Mouse (Mus musculus): ENCODE measurements around the gene Faah. TPM values are rescaled to one million over a fixed set of nuclear protein-coding genes. Genes with fewer than 3 reads are reported as not detected.

Faah gene
- total and polyA plus RNA-seq, 3 experiments = 0.46 to 1.7 (median 1.4) TPM

GRCm38 (mm10) chr4:115938276-115939160 is 79.2 kb downstream of the Faah start:
- H3K4me1 ChIP-seq (ENCODE audit: insufficient read depth, low read depth, low read length) = no peaks in the 10 kb centered on the region
- no peak for DNase-seq (ENCODE audit: low spot score)
- no peaks in the 10 kb centered on the region for H3K36me3 ChIP-seq (replicated peaks)
- ATAC-seq (ENCODE audit: extremely low read depth, insufficient number of reproducible peaks, low FRiP score, poor library complexity, severe bottlenecking) = no peak
- H3K4me3 ChIP-seq (ENCODE audit: low read depth, low read length) = no peak overlapping the region
- peaks cover 8% of the 10 kb centered on the region; the same call in 1 of the 2 replicates for H3K27me3 ChIP-seq (ENCODE audit: insufficient read depth, low read length)
- no peak for TF ChIP-seq POLR2AphosphoS5 (IDR thresholded peaks at IDR 0.05; ENCODE audit: insufficient replicate concordance, low read depth, low read length)
- TF ChIP-seq GATA2 (IDR thresholded peaks at IDR 0.05; ENCODE audit: borderline replicate concordance, low read depth, low read length) = no peak
- no peaks in the 10 kb centered on the region for H3K9me3 ChIP-seq (replicated peaks)

- H3K9me3 ChIP-seq (replicated peaks) = no peaks in the 10 kb centered on the region
- H3K36me3 ChIP-seq (replicated peaks) = no peaks in the 10 kb centered on the region
- peaks cover 5% of the 10 kb centered on the region; the same call in 1 of the 2 replicates for H3K27me3 ChIP-seq (ENCODE audit: insufficient read depth, low read length)
- DNase-seq (ENCODE audit: low spot score) = no peak
- TF ChIP-seq GATA2 (IDR thresholded peaks at IDR 0.05; ENCODE audit: borderline replicate concordance, low read depth, low read length) (no peak), GATA1 (IDR thresholded peaks at IDR 0.05; ENCODE audit: borderline replicate concordance, low read length) (no peak), CTCF (IDR thresholded peaks at IDR 0.05; ENCODE audit: low read depth, low read length) (no peak), TAL1 (conservative IDR thresholded peaks at IDR 0.05; ENCODE audit: low read depth, low read length) (no peak), POLR2AphosphoS5 (IDR thresholded peaks at IDR 0.05; ENCODE audit: insufficient replicate concordance, low read depth, low read length) (no peak)
- no peak for ATAC-seq (ENCODE audit: extremely low read depth, insufficient number of reproducible peaks, low FRiP score, poor library complexity, severe bottlenecking)
- no peaks in the 10 kb centered on the region for H3K4me1 ChIP-seq (ENCODE audit: insufficient read depth, low read depth, low read length)
- no peak overlapping the region for H3K4me3 ChIP-seq (ENCODE audit: low read depth, low read length)
Measured at GRCm38 (mm10) chr4:115937061-115937976, 80.4 kb downstream of the Faah start.

DNA sequence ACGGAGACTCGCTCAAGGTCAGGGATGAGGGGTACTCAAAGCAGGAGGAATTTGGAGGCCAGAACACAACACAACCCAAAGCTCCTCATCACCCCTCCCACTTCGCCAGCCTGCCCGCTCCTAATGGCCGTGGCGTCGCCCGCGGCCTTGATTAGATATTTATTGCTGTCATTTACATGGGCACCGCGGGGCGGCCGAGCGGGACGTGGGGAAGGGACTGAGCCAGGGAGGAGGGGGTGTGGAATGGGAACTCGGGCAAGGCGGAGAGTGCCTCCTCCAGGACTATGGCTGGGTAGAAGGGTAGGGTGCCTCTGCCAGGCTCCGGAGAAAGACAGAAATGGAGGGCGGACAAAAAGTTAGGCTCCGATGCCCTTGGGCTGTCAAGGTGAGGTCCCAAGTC is 81.1 kb downstream of the Faah start:
- DNase-seq (ENCODE audit: low spot score) (no peak), ATAC-seq (ENCODE audit: extremely low read depth, insufficient number of reproducible peaks, low FRiP score, poor library complexity, severe bottlenecking) (no peak)
- Histone ChIP-seq H3K27me3 (ENCODE audit: insufficient read depth, low read length) (peaks cover 5% of the 10 kb centered on the region; the same call in 1 of the 2 replicates), H3K4me3 (ENCODE audit: low read depth, low read length) (no peak overlapping the region), H3K36me3 (replicated peaks) (no peaks in the 10 kb centered on the region), H3K4me1 (ENCODE audit: insufficient read depth, low read depth, low read length) (no peaks in the 10 kb centered on the region), H3K9me3 (replicated peaks) (no peaks in the 10 kb centered on the region)
- TF ChIP-seq GATA2 (IDR thresholded peaks at IDR 0.05; ENCODE audit: borderline replicate concordance, low read depth, low read length) (no peak), GATA1 (IDR thresholded peaks at IDR 0.05; ENCODE audit: borderline replicate concordance, low read length) (no peak), TAL1 (conservative IDR thresholded peaks at IDR 0.05; ENCODE audit: low read depth, low read length) (no peak), CTCF (IDR thresholded peaks at IDR 0.05; ENCODE audit: low read depth, low read length) (no peak), POLR2AphosphoS5 (IDR thresholded peaks at IDR 0.05; ENCODE audit: insufficient replicate concordance, low read depth, low read length) (no peak)

GRCm38 (mm10) chr4:115935835-115936581 is 81.7 kb downstream of the Faah start:
- Histone ChIP-seq H3K9me3 (replicated peaks) (no peaks in the 10 kb centered on the region), H3K4me3 (ENCODE audit: low read depth, low read length) (no peak overlapping the region), H3K4me1 (ENCODE audit: insufficient read depth, low read depth, low read length) (no peaks in the 10 kb centered on the region), H3K36me3 (replicated peaks) (no peaks in the 10 kb centered on the region), H3K27me3 (ENCODE audit: insufficient read depth, low read length) (peaks cover 5% of the 10 kb centered on the region; the same call in 1 of the 2 replicates)
- DNase-seq (ENCODE audit: low spot score) = no peak
- TF ChIP-seq GATA1 (IDR thresholded peaks at IDR 0.05; ENCODE audit: borderline replicate concordance, low read length) (no peak), CTCF (IDR thresholded peaks at IDR 0.05; ENCODE audit: low read depth, low read length) (no peak), POLR2AphosphoS5 (IDR thresholded peaks at IDR 0.05; ENCODE audit: insufficient replicate concordance, low read depth, low read length) (no peak), TAL1 (conservative IDR thresholded peaks at IDR 0.05; ENCODE audit: low read depth, low read length) (no peak), GATA2 (IDR thresholded peaks at IDR 0.05; ENCODE audit: borderline replicate concordance, low read depth, low read length) (no peak)
- ATAC-seq (ENCODE audit: extremely low read depth, insufficient number of reproducible peaks, low FRiP score, poor library complexity, severe bottlenecking) = no peak

DNA sequence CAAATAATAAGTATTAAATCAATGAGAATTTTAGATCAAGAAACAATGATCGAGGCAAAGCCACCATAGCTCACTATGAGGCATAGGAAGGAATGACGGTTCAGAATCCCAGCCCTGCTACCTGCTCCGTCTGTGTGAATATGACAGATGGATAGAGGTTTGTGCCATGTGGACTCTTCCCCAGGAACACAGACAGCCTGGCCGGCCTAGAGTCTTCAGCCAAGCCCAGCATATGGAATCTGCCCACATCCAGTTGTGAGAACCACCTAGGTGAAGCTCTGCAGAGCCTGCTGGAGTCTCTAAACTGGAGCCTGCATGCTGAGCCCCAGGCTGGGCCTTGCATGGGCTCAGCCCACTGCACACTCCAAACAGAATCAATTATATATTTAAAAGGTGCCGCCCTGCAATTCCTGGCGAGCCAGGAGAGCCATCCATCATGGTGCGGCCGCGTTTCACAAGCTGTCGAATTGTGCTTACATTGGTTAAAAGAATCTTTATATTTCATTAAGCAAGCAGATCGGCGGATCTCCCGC is 86.1 kb downstream of the Faah start:
- ATAC-seq (ENCODE audit: extremely low read depth, insufficient number of reproducible peaks, low FRiP score, poor library complexity, severe bottlenecking) = no peak
- no peak for TF ChIP-seq GATA1 (IDR thresholded peaks at IDR 0.05; ENCODE audit: borderline replicate concordance, low read length)
- Histone ChIP-seq H3K4me1 (ENCODE audit: insufficient read depth, low read depth, low read length) (no peaks in the 10 kb centered on the region), H3K4me3 (ENCODE audit: low read depth, low read length) (no peak overlapping the region), H3K9me3 (replicated peaks) (no peaks in the 10 kb centered on the region), H3K27me3 (ENCODE audit: insufficient read depth, low read length) (peaks cover 5% of the 10 kb centered on the region), H3K36me3 (replicated peaks) (no peaks in the 10 kb centered on the region)
- DNase-seq (ENCODE audit: low spot score) = no peak

All from G1E (cell line).